Mouse (Mus musculus) liver, adult 2 months (tissue): ENCODE data around the gene Tmsb15l.

ENCODE experiments used
- CTCF ChIP-seq: fragments of 200-500 bp; IDR thresholded peaks from 2 replicates; pipeline ENCODE4 v1.5.1; 2011; ENCODE audit warnings: low read depth, low read length, control low read depth
- POLR2A ChIP-seq: fragments of 200-500 bp; IDR thresholded peaks from 2 replicates; pipeline ENCODE4 v1.6.1; 2011; ENCODE audit warnings: low read length, control low read depth; ENCODE audit not compliant: insufficient read depth; ENCODE audit errors: extremely low read depth

DNA sequence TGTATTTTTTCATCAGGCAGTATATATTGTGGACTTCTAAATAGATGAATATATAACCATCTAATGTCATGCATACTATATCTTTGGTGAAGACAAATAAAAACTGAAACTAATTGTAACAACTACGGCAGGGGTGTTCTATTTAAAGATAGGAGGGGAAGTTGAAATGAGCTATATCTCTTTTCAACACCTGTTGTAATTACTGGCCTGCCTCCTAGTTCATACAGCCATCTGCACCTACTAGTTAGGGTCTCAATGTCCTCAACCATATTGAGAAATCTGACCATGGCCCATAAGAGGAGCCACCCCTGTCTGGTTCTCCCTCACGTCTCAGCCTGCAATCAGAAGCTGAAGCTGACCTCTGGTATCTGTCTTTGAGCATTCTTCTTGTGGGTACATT, 19.6 kb upstream of the Tmsb15l start:
- TF ChIP-seq POLR2A (no peak), CTCF (no peak)
